Mouse (Mus musculus) adrenal gland, adult 8-10 months (tissue): ENCODE results near the gene Sult2a1. TPM values are rescaled to one million over a fixed set of nuclear protein-coding genes. Genes with fewer than 3 reads are reported as not detected.
"Not testable (repeated sequence)": the region's sequence is repeated elsewhere in the genome, so short reads cannot be mapped to it uniquely, and the experiment has no call there.

Source experiments
- DNase-seq: peaks from one replicate; pipeline ENCODE4 v3.0.0; 2022
- total RNA-seq, 4 experiments: library from RNA; stranded (reverse); gene quantifications; 2 replicates each; pipeline ENCODE4 v1.2.4; 2022

Sult2a1 gene
- total RNA-seq, result under 1 TPM in 1 of 4 experiments, not detected in 3; 0.49 TPM

DNA sequence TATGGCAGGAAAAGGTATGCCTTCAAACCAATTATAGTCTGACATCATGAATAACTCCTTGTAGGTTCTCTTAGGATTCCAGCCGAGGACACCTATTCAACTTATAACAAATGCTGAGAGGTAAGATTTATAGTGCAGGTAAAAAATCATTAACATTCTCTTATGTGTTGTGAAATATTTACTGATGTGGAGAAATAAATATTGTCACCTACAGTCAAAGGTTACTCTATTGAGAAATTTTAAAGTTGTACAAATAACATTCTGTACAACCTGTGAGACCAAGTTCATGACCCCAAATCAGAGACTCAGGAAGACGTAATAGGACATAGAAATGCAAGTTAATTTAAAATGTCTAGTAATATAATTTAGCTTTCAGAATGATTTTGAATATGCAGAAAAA is at the start of gene Sult2a1:
Gene Sult2a1 (minus strand): TSS at position 101 of the 400 bp plus-strand sequence.
- not testable (repeated sequence) for DNase-seq

DNA sequence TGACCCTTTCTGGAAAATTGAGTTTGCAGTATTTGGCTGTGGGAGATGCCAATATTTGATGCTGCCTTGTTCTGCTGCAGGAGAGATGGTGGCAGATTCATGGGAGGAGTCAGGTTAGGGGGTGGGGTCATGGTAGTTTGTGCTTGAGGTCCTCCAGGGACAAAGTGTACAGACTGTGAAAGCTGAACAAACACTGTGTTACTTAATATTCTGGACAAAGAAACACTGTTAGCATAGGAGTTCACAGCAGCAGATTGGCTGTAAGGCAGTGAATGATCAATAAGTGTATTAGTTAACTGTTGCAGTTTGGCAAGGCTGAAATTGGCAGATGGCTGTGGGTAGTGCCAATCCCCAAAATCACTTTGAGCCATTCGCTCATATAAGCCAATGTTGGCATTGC is 23.3 kb downstream of the Sult2a1 start:
- DNase-seq, result no peak

Other genes starting within 250 kb of the Sult2a1 start
- not detected for gene Sult2a5, start 213.4 kb downstream of the Sult2a1 start, total RNA-seq
- not detected for gene Sult2a2, start 103.9 kb downstream of the Sult2a1 start, total RNA-seq
- gene Sult2a4, start 152.2 kb upstream of the Sult2a1 start, total RNA-seq, result not detected